Mouse (Mus musculus): ENCODE measurements around the gene Rhbg. TPM values are rescaled to one million over a fixed set of nuclear protein-coding genes. Genes with fewer than 3 reads are reported as not detected.

Rhbg gene
- polyA plus RNA-seq, 1 experiment, result 94.4 TPM

- Histone ChIP-seq H3K4me1 (ENCODE audit: control insufficient read depth, insufficient read depth, low read length) (no peaks in the 10 kb centered on the region), H3K27me3 (replicated peaks; ENCODE audit: control insufficient read depth, insufficient read depth, low read length) (no peaks in the 10 kb centered on the region; the same call in 1 of the 2 replicates), H3K27ac (ENCODE audit: insufficient read depth, low read depth, low read length) (no peak overlapping the region), H3K36me3 (ENCODE audit: control insufficient read depth, insufficient read depth, low read length) (no peaks in the 10 kb centered on the region), H3K4me3 (ENCODE audit: insufficient read depth, low read depth, low read length) (no peak overlapping the region)
- TF ChIP-seq POLR2A (IDR thresholded peaks at IDR 0.05; ENCODE audit: low read depth, low read length) (no peak), CTCF (conservative IDR thresholded peaks at IDR 0.05; ENCODE audit: insufficient read depth, insufficient read length, low read depth, low read length) (no peak)
- 58% methylated on average over 12 of the region's 12 CpGs for WGBS
- DNase-seq, result no peak
These were observed 32.8 kb downstream of the Rhbg start for GRCm38 (mm10) chr3:88221519-88222390.

- H3K27ac ChIP-seq (ENCODE audit: insufficient read depth, low read depth, low read length), result no peak overlapping the region
- no peaks in the 10 kb centered on the region for H3K36me3 ChIP-seq (ENCODE audit: control insufficient read depth, insufficient read depth, low read length)
- no peak overlapping the region for H3K4me3 ChIP-seq (ENCODE audit: insufficient read depth, low read depth, low read length)
- H3K27me3 ChIP-seq (replicated peaks; ENCODE audit: control insufficient read depth, insufficient read depth, low read length), result peaks cover 2% of the 10 kb centered on the region; the same call in 1 of the 2 replicates
- peak; percentile 64 for DNase-seq
- H3K4me1 ChIP-seq (ENCODE audit: control insufficient read depth, insufficient read depth, low read length), result no peaks in the 10 kb centered on the region
- WGBS, result 2% methylated on average over 6 of the region's 6 CpGs
- TF ChIP-seq POLR2A (IDR thresholded peaks at IDR 0.05; ENCODE audit: low read depth, low read length), result no peak
- peak; percentile 39; the same call in 1 of the 2 replicates for TF ChIP-seq CTCF (conservative IDR thresholded peaks at IDR 0.05; ENCODE audit: insufficient read depth, insufficient read length, low read depth, low read length)
These were observed 33.7 kb downstream of the Rhbg start for GRCm38 (mm10) chr3:88220842-88221241.

DNA sequence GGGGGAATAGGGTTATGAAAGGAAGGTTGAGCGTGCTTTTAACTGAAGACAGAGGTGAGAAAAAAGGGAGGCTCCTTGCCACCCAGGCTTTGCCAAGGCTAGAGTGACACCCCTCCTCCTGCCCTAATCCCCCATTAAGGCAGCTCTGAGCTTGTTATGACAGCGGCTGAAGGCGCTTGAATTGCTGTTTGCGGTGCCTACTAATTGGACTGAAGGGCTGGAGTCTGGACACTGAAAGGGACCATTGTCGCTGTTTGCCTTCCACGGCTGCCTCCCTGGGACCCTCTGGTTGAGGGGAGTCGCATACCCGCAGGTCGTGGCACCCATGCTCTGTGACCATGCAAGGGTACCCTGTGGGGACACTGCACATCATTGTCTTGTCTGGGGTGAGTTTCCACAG is 34.6 kb downstream of the Rhbg start:
- DNase-seq, result no peak
- H3K27ac ChIP-seq (ENCODE audit: insufficient read depth, low read depth, low read length), result no peak overlapping the region
- H3K36me3 ChIP-seq (ENCODE audit: control insufficient read depth, insufficient read depth, low read length), result no peaks in the 10 kb centered on the region
- no peak for TF ChIP-seq CTCF (conservative IDR thresholded peaks at IDR 0.05; ENCODE audit: insufficient read depth, insufficient read length, low read depth, low read length)
- 14% methylated on average over 9 of the region's 9 CpGs for whole genome bisulfite sequencing
- H3K4me1 ChIP-seq (ENCODE audit: control insufficient read depth, insufficient read depth, low read length), result no peaks in the 10 kb centered on the region
- H3K4me3 ChIP-seq (ENCODE audit: insufficient read depth, low read depth, low read length), result no peak overlapping the region
- H3K27me3 ChIP-seq (replicated peaks; ENCODE audit: control insufficient read depth, insufficient read depth, low read length), result peaks cover 2% of the 10 kb centered on the region

GRCm38 (mm10) chr3:88217679-88218078 is 36.8 kb downstream of the Rhbg start:
- Histone ChIP-seq H3K27ac (ENCODE audit: insufficient read depth, low read depth, low read length) (no peak overlapping the region), H3K4me1 (ENCODE audit: control insufficient read depth, insufficient read depth, low read length) (no peaks in the 10 kb centered on the region), H3K4me3 (ENCODE audit: insufficient read depth, low read depth, low read length) (no peak overlapping the region), H3K27me3 (replicated peaks; ENCODE audit: control insufficient read depth, insufficient read depth, low read length) (peaks cover 8% of the 10 kb centered on the region), H3K36me3 (ENCODE audit: control insufficient read depth, insufficient read depth, low read length) (no peaks in the 10 kb centered on the region)
- WGBS, result 26% methylated on average over 2 of the region's 2 CpGs
- DNase-seq, result no peak
- TF ChIP-seq POLR2A (IDR thresholded peaks at IDR 0.05; ENCODE audit: low read depth, low read length), result no peak
- TF ChIP-seq CTCF (conservative IDR thresholded peaks at IDR 0.05; ENCODE audit: insufficient read depth, insufficient read length, low read depth, low read length), result no peak

DNA sequence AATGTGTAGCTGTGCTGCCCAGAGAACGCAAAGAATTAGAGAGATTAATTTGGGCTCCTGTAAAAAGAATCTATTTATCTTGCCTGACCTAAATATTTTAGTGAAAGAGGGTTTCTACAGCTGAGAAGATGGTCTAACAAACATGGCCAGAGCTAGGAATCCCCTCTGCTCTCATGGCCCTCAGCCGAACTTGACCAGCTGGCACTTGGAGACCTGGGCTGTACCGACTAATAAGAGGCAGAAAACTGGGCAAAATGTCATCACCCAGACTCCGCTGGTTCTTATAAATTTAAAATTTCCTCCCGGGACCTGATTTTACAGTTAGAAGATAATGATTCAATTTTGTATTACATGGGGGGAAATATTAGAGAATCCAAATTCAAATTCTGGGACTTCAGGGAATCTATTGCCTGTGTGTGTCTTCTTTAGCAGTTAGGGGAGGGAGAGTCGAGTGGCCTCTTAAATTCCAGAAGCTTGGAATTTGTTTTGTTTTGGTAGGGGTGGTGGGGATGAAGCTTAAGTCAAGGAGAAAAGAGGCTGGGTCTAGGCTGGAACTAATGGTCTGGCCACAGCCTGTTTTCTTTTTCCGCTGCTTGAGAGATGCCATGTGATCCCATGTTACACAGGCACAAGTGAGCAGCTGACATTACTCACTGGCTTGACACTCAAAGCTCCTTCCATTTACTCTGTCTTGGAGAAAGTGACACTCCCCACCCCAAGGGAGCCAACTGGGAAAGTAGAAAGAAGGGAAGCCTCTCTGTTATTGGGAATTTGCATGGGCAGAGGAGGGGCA is 37.8 kb downstream of the Rhbg start:
- Histone ChIP-seq H3K36me3 (ENCODE audit: control insufficient read depth, insufficient read depth, low read length) (no peaks in the 10 kb centered on the region), H3K4me3 (ENCODE audit: insufficient read depth, low read depth, low read length) (no peak overlapping the region), H3K27me3 (replicated peaks; ENCODE audit: control insufficient read depth, insufficient read depth, low read length) (peaks cover 8% of the 10 kb centered on the region), H3K4me1 (ENCODE audit: control insufficient read depth, insufficient read depth, low read length) (no peaks in the 10 kb centered on the region), H3K27ac (ENCODE audit: insufficient read depth, low read depth, low read length) (no peak overlapping the region)
- WGBS, result 28% methylated on average over 7 of the region's 7 CpGs
- DNase-seq, result no peak
- TF ChIP-seq CTCF (conservative IDR thresholded peaks at IDR 0.05; ENCODE audit: insufficient read depth, insufficient read length, low read depth, low read length) (no peak), POLR2A (IDR thresholded peaks at IDR 0.05; ENCODE audit: low read depth, low read length) (no peak)

DNA sequence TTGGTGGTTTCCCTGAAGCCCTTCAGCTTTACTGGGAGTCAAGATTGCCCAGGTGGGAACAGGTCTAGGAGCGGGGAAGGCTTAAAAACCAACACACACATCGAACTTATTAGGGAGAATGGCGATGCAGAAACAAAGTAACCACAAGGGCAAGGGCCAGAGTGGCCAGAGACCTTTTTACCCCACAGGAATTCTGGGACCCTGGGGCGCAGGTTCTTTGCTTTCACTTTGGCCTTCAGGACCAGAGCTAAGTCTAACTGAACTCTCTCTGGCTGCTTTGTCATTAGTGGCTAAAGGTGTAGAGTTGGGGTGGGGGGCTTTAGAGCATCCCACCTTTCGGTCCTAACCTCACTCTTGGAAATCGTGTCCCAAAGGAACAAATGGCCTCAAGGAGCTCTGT is 38.4 kb downstream of the Rhbg start:
- peaks cover 8% of the 10 kb centered on the region for H3K27me3 ChIP-seq (replicated peaks; ENCODE audit: control insufficient read depth, insufficient read depth, low read length)
- no peak overlapping the region for H3K27ac ChIP-seq (ENCODE audit: insufficient read depth, low read depth, low read length)
- no peak overlapping the region for H3K4me3 ChIP-seq (ENCODE audit: insufficient read depth, low read depth, low read length)
- WGBS, result 14% methylated on average over 6 of the region's 6 CpGs
- no peak for TF ChIP-seq POLR2A (IDR thresholded peaks at IDR 0.05; ENCODE audit: low read depth, low read length)
- TF ChIP-seq CTCF (conservative IDR thresholded peaks at IDR 0.05; ENCODE audit: insufficient read depth, insufficient read length, low read depth, low read length), result no peak
- H3K4me1 ChIP-seq (ENCODE audit: control insufficient read depth, insufficient read depth, low read length), result no peaks in the 10 kb centered on the region
- H3K36me3 ChIP-seq (ENCODE audit: control insufficient read depth, insufficient read depth, low read length), result no peaks in the 10 kb centered on the region
- no peak for DNase-seq

GRCm38 (mm10) chr3:88215553-88216004 is 38.9 kb downstream of the Rhbg start:
- Histone ChIP-seq H3K36me3 (ENCODE audit: control insufficient read depth, insufficient read depth, low read length) (no peaks in the 10 kb centered on the region), H3K27ac (ENCODE audit: insufficient read depth, low read depth, low read length) (no peak overlapping the region), H3K4me1 (ENCODE audit: control insufficient read depth, insufficient read depth, low read length) (no peaks in the 10 kb centered on the region), H3K4me3 (ENCODE audit: insufficient read depth, low read depth, low read length) (peak overlapping the region; percentile 29), H3K27me3 (replicated peaks; ENCODE audit: control insufficient read depth, insufficient read depth, low read length) (peaks cover 8% of the 10 kb centered on the region)
- no peak for DNase-seq
- no peak for TF ChIP-seq CTCF (conservative IDR thresholded peaks at IDR 0.05; ENCODE audit: insufficient read depth, insufficient read length, low read depth, low read length)
- TF ChIP-seq POLR2A (IDR thresholded peaks at IDR 0.05; ENCODE audit: low read depth, low read length), result no peak
- 2% methylated on average over 23 of the region's 23 CpGs for WGBS
